Mouse (Mus musculus): ENCODE data around the gene Nmnat1.

- TF ChIP-seq CTCF (IDR thresholded peaks at IDR 0.05; ENCODE audit: low read depth, low read length) = no peak
- no peak for TF ChIP-seq POLR2A (IDR thresholded peaks at IDR 0.05; ENCODE audit: borderline replicate concordance, low read depth, low read length)
Measured at GRCm38 (mm10) chr4:149489415-149490240, 4.6 kb upstream of the Nmnat1 start.
